Mouse (Mus musculus): Measurements from ENCODE around the gene Carmil1.

DNA sequence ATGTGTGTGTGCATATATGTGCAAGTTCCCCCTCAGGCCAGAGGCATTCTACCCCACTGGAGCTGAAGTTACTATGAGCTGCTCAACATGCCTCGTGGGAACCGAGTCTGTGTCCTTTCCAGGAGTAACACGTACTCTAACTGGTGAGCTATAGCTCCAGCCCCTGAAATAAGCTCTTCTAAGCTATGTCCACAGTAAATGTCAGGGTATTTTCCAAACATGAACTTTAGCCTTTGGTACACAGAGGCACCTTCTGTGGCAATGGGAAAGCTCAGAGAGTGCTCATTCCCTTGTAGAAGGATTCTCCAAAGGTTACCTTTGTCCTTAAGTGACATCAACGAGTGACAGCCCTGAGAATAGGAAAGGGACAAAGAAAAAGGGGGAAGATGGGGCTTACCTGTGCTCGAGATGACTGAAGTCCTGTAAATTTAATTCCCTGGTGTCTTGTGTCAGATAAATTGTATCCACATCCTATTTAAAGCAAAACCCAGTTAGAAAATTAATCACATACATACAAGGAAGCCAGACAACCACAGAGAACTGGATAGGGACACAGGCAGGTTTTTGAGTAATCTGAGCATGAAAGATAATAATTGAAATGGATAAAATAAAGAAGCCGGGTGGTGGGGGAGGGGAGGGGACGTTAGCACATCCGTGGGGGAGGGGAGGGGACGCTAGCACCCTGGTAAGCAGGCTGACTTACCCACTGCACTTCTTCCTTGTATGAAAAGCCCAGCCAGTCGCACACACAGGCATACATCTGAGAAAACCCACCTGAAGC is 126.1 kb downstream of the Carmil1 start:
- TF ChIP-seq USF1 (IDR thresholded peaks at IDR 0.05; ENCODE audit: low read depth), result no peak
- TF ChIP-seq E2F4 (IDR thresholded peaks at IDR 0.05; ENCODE audit: insufficient read depth), result no peak
- no peak for TF ChIP-seq POLR2AphosphoS2 (IDR thresholded peaks at IDR 0.05; ENCODE audit: insufficient read length, low read depth)
- TF ChIP-seq POLR2A (IDR thresholded peaks at IDR 0.05; ENCODE audit: insufficient read length, low read depth), result no peak
- TF ChIP-seq MYOG (IDR thresholded peaks at IDR 0.05; ENCODE audit: control insufficient read depth in 1 of 3, insufficient read depth in 1 of 3, insufficient read length in 2 of 3, low read depth in 2 of 3), result no peak
- TF ChIP-seq MYOD1 (IDR thresholded peaks at IDR 0.05; ENCODE audit: control insufficient read depth in 1 of 3, insufficient read length in 2 of 3, low read depth in 2 of 3), result no peak
- TF ChIP-seq TCF12 (IDR thresholded peaks at IDR 0.05; ENCODE audit: insufficient read depth, poor library complexity, severe bottlenecking), result no peak
- TF ChIP-seq TCF3 (IDR thresholded peaks at IDR 0.05; ENCODE audit: insufficient read length, low read depth), result no peak
- no peak for TF ChIP-seq MAX (IDR thresholded peaks at IDR 0.05; ENCODE audit: low read depth)

All from myocyte (in vitro differentiated cells).